Mouse (Mus musculus): Measurements from ENCODE around the gene Dnajc6. TPM values are rescaled to one million over a fixed set of nuclear protein-coding genes. Genes with fewer than 3 reads are reported as not detected.

The Dnajc6 gene
- polyA plus RNA-seq, 1 experiment, result 1.5 TPM

DNA sequence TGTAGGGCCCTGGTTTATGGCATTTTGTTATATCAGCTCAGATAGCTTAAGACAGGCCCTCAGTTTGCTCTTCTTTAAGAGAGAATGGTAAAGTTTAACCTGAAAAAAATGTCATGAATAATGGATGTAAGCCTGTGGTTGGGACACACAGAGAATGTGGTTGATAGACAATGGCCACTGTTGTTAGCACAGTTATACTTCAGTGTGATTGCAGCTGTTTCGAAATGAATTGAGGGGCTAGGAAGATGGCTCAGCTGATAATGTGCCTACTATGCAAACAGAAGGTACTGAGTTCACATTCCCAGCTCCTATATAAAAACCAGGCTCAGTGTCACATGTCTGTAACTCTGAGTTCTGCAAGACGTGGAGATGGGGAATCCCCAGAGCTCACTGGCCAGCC is 86.4 kb downstream of the Dnajc6 start:
- Histone ChIP-seq H3K36me3 (ENCODE audit: control insufficient read depth, insufficient read depth, low read length) (no peaks in the 10 kb centered on the region), H3K4me1 (ENCODE audit: control insufficient read depth, insufficient read depth, low read length) (no peaks in the 10 kb centered on the region), H3K27me3 (ENCODE audit: control insufficient read depth, insufficient read depth, low read length) (no peaks in the 10 kb centered on the region), H3K4me3 (ENCODE audit: control insufficient read depth, low read depth, low read length) (no peak overlapping the region), H3K27ac (ENCODE audit: control insufficient read depth, insufficient read depth, low read depth, low read length) (no peak overlapping the region)
- TF ChIP-seq CTCF (IDR thresholded peaks at IDR 0.05; ENCODE audit: control insufficient read depth, insufficient read depth, insufficient replicate concordance, low read depth, low read length) (no peak), POLR2A (IDR thresholded peaks at IDR 0.05; ENCODE audit: control insufficient read depth, low read depth, low read length) (no peak)

DNA sequence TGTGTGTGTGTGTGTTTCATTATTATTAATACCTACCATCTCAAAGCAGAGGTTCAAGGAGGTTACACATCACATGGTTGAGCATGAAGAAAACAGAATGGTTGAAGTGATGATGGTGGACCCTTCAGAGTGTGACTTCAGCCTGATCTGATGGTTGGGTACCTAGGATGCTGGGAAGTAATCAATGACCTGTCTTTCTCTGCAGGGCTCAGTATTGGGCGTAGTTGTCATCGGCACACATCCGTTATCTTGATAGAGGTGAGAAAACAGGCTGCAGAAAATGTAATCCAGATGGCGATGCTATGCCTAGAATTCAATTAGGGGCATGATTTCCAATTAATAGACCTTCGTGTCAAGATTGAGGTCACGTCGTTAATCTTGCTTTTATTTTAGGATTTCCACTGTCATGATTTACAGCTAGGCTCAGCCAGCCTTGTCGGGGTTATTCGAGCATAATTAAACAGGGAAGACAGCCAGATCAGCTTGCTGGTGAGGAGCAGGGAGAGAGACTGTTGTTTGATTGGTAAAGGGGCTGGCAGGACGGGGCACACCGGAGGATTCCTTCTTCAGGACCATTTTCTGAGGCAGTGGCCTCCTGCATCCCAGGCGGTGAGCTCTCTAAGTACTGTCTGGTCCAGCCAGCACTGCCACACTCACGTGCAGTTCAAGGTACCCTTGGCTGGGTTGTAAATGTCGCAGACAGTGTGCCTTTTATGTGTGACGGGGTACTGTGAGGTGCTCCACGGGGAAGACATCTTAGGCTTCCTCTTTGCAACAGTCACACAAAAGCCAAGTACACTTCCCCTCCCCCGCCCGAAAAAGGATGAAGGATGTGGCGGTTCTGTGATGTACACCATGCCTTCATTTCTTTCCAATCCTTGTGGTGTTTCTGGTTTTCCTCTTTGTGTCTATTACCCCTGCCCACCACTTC is 88.3 kb downstream of the Dnajc6 start:
- H3K4me1 ChIP-seq (ENCODE audit: control insufficient read depth, insufficient read depth, low read length), result no peaks in the 10 kb centered on the region
- no peaks in the 10 kb centered on the region for H3K36me3 ChIP-seq (ENCODE audit: control insufficient read depth, insufficient read depth, low read length)
- H3K4me3 ChIP-seq (ENCODE audit: control insufficient read depth, low read depth, low read length), result no peak overlapping the region
- no peak overlapping the region for H3K27ac ChIP-seq (ENCODE audit: control insufficient read depth, insufficient read depth, low read depth, low read length)
- no peaks in the 10 kb centered on the region for H3K27me3 ChIP-seq (ENCODE audit: control insufficient read depth, insufficient read depth, low read length)
- TF ChIP-seq POLR2A (IDR thresholded peaks at IDR 0.05; ENCODE audit: control insufficient read depth, low read depth, low read length), result no peak
- no peak for TF ChIP-seq CTCF (IDR thresholded peaks at IDR 0.05; ENCODE audit: control insufficient read depth, insufficient read depth, insufficient replicate concordance, low read depth, low read length)

DNA sequence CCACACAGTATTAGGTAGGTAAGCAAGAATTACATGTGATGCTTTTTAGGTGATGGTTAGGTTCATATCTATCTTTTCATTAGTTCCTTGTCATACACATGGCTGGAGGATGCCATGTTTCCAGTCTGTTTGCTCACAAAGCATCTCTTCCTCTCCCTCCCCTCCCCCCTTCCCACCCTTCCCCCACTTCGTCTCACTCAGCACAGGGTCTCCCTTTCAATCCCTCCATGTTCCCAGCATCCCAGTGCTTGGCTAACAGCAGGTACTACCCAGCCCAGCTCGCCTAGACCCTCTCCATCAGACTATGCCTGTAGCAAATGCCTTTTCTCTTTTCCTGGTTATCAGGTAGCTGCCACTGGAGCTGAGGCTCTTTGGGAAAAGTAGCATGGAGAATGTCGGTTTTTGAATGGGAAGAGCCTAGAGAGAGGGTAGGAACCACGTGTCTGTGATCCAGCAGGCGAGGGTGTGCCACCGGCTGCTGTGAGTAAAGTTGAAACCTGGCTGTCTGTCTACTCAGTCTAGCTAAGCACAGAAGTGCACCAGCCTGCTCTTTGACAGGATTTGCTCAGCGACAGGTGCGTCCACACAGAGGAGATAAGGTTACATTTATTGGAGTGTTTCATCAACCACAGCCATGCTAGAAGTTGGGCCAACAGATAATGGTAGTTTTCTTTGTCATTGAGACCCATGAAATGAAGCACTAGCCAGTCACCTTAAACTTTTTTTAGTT is 89.2 kb downstream of the Dnajc6 start:
- H3K27ac ChIP-seq (ENCODE audit: control insufficient read depth, insufficient read depth, low read depth, low read length), result no peak overlapping the region
- no peaks in the 10 kb centered on the region for H3K36me3 ChIP-seq (ENCODE audit: control insufficient read depth, insufficient read depth, low read length)
- H3K27me3 ChIP-seq (ENCODE audit: control insufficient read depth, insufficient read depth, low read length), result no peaks in the 10 kb centered on the region
- TF ChIP-seq POLR2A (IDR thresholded peaks at IDR 0.05; ENCODE audit: control insufficient read depth, low read depth, low read length), result no peak
- TF ChIP-seq CTCF (IDR thresholded peaks at IDR 0.05; ENCODE audit: control insufficient read depth, insufficient read depth, insufficient replicate concordance, low read depth, low read length), result no peak
- H3K4me3 ChIP-seq (ENCODE audit: control insufficient read depth, low read depth, low read length), result no peak overlapping the region
- H3K4me1 ChIP-seq (ENCODE audit: control insufficient read depth, insufficient read depth, low read length), result no peaks in the 10 kb centered on the region

- no peak overlapping the region for H3K4me3 ChIP-seq (ENCODE audit: control insufficient read depth, low read depth, low read length)
- TF ChIP-seq POLR2A (IDR thresholded peaks at IDR 0.05; ENCODE audit: control insufficient read depth, low read depth, low read length) (no peak), CTCF (IDR thresholded peaks at IDR 0.05; ENCODE audit: control insufficient read depth, insufficient read depth, insufficient replicate concordance, low read depth, low read length) (no peak)
- no peaks in the 10 kb centered on the region for H3K36me3 ChIP-seq (ENCODE audit: control insufficient read depth, insufficient read depth, low read length)
- no peaks in the 10 kb centered on the region for H3K27me3 ChIP-seq (ENCODE audit: control insufficient read depth, insufficient read depth, low read length)
- no peaks in the 10 kb centered on the region for H3K4me1 ChIP-seq (ENCODE audit: control insufficient read depth, insufficient read depth, low read length)
- H3K27ac ChIP-seq (ENCODE audit: control insufficient read depth, insufficient read depth, low read depth, low read length), result no peak overlapping the region
These were observed 92.5 kb downstream of the Dnajc6 start for GRCm38 (mm10) chr4:101588932-101589331.

DNA sequence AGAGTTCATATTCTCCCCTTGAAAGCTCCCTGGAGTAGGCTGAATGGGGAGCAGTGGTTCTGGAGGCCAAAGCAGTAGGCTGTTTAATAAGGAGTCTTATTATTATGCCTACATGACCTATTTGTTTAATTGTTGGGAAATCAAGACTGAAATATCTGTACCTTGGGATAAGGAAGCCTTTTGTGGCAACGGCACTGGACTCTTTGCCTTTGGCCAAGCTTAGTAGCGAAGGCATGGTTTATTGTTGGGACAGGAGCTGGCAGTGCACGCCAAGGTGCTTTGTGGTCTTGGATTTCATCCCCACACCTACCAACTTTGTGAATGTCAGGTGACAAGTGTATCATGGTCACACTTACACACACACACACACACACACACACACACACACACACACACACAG is 93.3 kb downstream of the Dnajc6 start:
- TF ChIP-seq POLR2A (IDR thresholded peaks at IDR 0.05; ENCODE audit: control insufficient read depth, low read depth, low read length) (no peak), CTCF (IDR thresholded peaks at IDR 0.05; ENCODE audit: control insufficient read depth, insufficient read depth, insufficient replicate concordance, low read depth, low read length) (no peak)
- H3K27me3 ChIP-seq (ENCODE audit: control insufficient read depth, insufficient read depth, low read length), result no peaks in the 10 kb centered on the region
- H3K27ac ChIP-seq (ENCODE audit: control insufficient read depth, insufficient read depth, low read depth, low read length), result no peak overlapping the region
- H3K36me3 ChIP-seq (ENCODE audit: control insufficient read depth, insufficient read depth, low read length), result no peaks in the 10 kb centered on the region
- H3K4me3 ChIP-seq (ENCODE audit: control insufficient read depth, low read depth, low read length), result no peak overlapping the region
- H3K4me1 ChIP-seq (ENCODE audit: control insufficient read depth, insufficient read depth, low read length), result no peaks in the 10 kb centered on the region

- Histone ChIP-seq H3K36me3 (ENCODE audit: control insufficient read depth, insufficient read depth, low read length) (no peaks in the 10 kb centered on the region), H3K4me1 (ENCODE audit: control insufficient read depth, insufficient read depth, low read length) (no peaks in the 10 kb centered on the region), H3K27me3 (ENCODE audit: control insufficient read depth, insufficient read depth, low read length) (no peaks in the 10 kb centered on the region), H3K4me3 (ENCODE audit: control insufficient read depth, low read depth, low read length) (no peak overlapping the region), H3K27ac (ENCODE audit: control insufficient read depth, insufficient read depth, low read depth, low read length) (no peak overlapping the region)
- no peak for TF ChIP-seq POLR2A (IDR thresholded peaks at IDR 0.05; ENCODE audit: control insufficient read depth, low read depth, low read length)
These were observed 95.0 kb downstream of the Dnajc6 start for GRCm38 (mm10) chr4:101591400-101591799.

DNA sequence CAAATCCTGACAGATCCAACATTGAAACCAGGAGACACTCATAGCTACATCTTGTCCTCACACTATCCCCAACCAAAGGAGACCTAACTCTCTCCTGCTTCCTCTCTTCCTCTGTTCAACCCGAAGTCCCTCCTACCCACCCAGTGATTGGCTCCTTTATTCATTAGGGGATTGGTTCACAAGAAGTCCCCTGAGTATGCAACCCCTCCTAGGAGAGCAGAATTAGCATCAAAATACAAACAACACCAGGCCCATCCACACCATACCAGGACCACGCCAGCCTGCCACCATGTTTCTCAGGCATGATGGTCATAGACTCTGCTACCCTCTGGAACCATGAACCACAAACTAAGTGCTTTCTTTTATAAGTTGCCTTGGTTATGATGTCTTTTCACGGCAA is 96.0 kb downstream of the Dnajc6 start:
- H3K36me3 ChIP-seq (ENCODE audit: control insufficient read depth, insufficient read depth, low read length), result no peaks in the 10 kb centered on the region
- no peaks in the 10 kb centered on the region for H3K4me1 ChIP-seq (ENCODE audit: control insufficient read depth, insufficient read depth, low read length)
- H3K27me3 ChIP-seq (ENCODE audit: control insufficient read depth, insufficient read depth, low read length), result no peaks in the 10 kb centered on the region
- TF ChIP-seq POLR2A (IDR thresholded peaks at IDR 0.05; ENCODE audit: control insufficient read depth, low read depth, low read length) (no peak), CTCF (IDR thresholded peaks at IDR 0.05; ENCODE audit: control insufficient read depth, insufficient read depth, insufficient replicate concordance, low read depth, low read length) (no peak)
- H3K27ac ChIP-seq (ENCODE audit: control insufficient read depth, insufficient read depth, low read depth, low read length), result no peak overlapping the region
- H3K4me3 ChIP-seq (ENCODE audit: control insufficient read depth, low read depth, low read length), result no peak overlapping the region

Data from testis, adult 2 months (tissue).